Mouse (Mus musculus) heart, postnatal 36 days (tissue): ENCODE data around the gene Vldlr. TPM values are rescaled to one million over a fixed set of nuclear protein-coding genes. Genes with fewer than 3 reads are reported as not detected.
A peak's percentile ranks its signal among the peaks of the same experiment; 100 is the strongest.

Experiments
- DNase-seq, 2 experiments: peaks; one replicate each; pipeline ENCODE4 v3.0.0; 2021 to 2022
- intact Hi-C: fragments of 180-260 bp; cut with DNase I; formaldehyde crosslinking; loops from one replicate; pipeline ENCODE4 v1.15.1; 2025
- total RNA-seq, 2 experiments: library from RNA; stranded (reverse); gene quantifications; 2 replicates each; pipeline ENCODE4 v1.2.3; 2021

The Vldlr gene
- total RNA-seq = 100 to 1,000 TPM; 252 to 256 TPM

- no peak for DNase-seq
- intact Hi-C loops = loop anchor here (5.0 to 10.0 kb wide), 5 partner anchors 92 to 201 kb away; no protein-coding TSS in a partner anchor
Observed at GRCm38 (mm10) chr19:27216318-27216717, at the start of gene Vldlr. Gene Vldlr (plus strand): TSS chr19:27216484.

- DNase-seq = no peak
- intact Hi-C loops = no loop called here
Observed at GRCm38 (mm10) chr19:27167601-27168319, 48.5 kb upstream of the Vldlr start.

DNA sequence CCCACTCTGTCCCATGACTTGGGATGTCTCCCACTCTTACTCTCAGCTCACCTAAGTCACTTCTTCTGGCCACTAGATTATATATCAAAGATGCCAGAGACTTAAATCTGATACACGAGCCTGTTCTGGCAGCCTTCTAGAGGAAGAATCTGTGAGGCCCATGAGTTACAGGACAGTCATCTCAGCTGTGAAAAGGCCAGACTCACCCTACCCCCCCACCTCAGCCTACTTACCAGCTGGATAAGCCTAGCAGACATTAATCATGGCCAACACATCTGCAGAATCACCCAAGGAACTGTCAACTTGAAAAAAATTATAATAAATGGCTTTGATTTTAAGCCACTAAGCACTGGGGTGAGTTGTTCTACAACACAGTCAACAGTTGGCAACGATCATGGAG is 42.4 kb upstream of the Vldlr start:
- intact Hi-C loops = no loop called here
- no peak for DNase-seq

- DNase-seq = no peak
- intact Hi-C loops = loop anchor here (1.0 to 2.0 kb wide), 2 partner anchors 35 to 76 kb away; no protein-coding TSS in a partner anchor
Observed at GRCm38 (mm10) chr19:27175617-27176016, 40.7 kb upstream of the Vldlr start.

- intact Hi-C loops = loop anchor here (1.0 to 2.0 kb wide), 2 partner anchors 34 to 77 kb away; no protein-coding TSS in a partner anchor
- peak in 1 of 2 experiments; percentile 38 for DNase-seq
Observed at GRCm38 (mm10) chr19:27176558-27176957, 39.7 kb upstream of the Vldlr start.

DNA sequence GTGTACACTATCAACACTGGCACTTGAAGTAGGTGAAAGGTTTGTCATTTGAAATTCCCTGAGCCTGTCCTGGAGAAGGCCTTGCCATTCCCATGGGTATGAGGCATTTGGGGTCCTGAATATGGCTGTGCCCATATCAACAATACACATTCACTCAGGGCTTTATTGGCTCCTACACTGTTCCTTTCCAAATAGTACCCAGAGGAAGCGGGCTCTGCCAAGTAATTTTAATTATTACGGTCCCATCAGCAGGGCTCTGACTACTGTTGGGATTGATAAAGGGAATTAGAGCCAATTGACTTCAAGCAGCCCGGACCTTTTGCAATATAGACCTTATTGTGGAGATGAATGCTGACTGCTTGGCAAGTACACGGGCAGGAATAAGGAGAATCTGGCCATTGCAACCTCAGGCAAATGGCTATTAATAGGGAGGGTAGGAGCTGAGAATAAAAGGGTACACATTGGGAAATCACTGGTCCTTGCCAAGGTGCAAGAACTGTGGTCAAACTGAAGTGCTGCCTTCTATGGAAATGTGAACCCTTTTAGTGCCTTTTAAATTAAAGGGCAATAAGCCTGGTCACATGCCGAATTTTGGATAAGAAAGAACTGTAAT is 38.0 kb upstream of the Vldlr start:
- intact Hi-C loops = loop anchor here (2.0 kb wide), 1 partner anchor 134 kb away; no protein-coding TSS in a partner anchor

DNA sequence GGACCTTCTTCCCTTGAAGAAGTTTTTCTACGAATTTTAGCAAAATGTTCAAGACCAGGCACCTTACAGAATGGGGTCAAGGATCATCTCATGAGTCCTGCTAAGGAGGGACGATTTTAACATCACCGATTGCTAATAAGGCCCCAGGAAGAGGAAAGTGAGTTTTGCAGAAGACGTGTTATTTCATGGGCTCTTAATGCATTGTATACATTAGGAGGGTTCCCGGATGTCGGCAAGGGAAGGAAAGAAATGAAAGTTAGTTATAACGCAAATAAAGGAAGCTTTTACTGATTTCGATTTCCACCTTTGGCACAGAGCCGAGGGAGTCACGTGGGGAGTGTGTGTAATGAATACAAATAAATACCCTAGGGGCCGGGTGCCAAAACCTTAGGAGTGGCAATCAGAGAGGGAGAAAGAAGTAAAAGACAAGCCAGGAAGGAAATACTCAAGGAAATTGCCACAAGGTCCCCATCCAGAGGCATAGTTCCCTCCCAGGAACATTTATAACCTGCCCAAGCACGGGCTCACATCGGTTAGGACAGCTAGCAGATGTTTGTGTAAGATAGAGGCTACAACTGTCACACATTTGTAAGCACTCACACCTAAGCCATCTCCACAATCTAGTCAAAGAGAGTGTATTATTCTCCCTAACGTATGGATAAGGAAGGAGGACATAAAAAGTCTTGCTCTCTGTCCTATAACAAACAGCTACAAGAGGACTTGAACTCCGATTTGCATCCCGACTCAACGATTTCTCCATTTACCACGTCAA is 35.7 kb upstream of the Vldlr start:
- intact Hi-C loops = no loop called here
- no peak for DNase-seq

More for the DNA sequence above, 38.0 kb upstream of the Vldlr start:
- peak in 1 of 2 experiments; percentile 37 for DNase-seq

DNA sequence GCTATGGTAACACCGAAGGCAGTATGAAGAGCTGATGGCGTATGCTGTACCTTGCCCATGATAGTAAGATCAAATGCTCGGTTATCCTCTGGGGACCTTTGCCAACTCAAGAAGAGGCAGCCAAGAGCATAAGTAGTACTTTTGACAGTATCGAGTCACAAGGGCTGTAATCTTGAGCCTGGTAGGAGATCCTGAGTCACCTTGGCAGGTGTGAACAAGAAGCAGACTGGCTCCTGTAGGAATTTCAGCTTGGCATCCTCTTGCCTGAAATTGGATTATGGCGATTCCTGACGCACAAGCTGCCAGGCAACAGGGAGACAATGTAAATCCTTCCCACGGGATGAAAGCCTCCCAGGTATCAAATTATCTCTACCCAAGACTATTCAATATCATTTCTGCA is 32.8 kb upstream of the Vldlr start:
- no peak for DNase-seq
- intact Hi-C loops = no loop called here

GRCm38 (mm10) chr19:27203711-27204238 is 12.5 kb upstream of the Vldlr start:
- intact Hi-C loops = no loop called here
- no peak for DNase-seq

DNA sequence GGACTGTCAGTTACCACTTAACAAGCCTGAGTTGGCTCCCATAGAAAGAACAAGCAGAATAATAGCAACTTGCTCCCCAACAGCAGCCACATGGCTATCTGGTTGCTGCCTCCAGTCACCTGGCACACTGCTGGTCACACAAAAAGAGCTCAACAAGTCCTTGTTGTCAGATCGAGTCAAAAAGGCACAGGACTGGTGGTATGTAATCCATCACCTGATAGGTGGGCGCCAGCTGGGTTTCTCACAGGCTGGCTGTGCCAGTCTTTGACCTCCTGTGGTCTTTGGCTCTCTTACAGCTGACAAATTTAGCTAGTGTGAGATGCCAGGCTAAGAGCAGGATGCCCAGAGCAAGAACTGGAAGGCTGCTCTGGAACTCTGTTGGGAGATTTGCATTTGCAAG is 5.3 kb upstream of the Vldlr start:
- intact Hi-C loops = loop anchor here (2.0 to 10.0 kb wide), 2 partner anchors 34 to 86 kb away; no protein-coding TSS in a partner anchor
- peak; percentile 28 to 42 for DNase-seq

GRCm38 (mm10) chr19:27215596-27215995 is 688 bp upstream of the Vldlr start:
- intact Hi-C loops = loop anchor here (5.0 to 10.0 kb wide), 5 partner anchors 91 to 202 kb away; no protein-coding TSS in a partner anchor
- DNase-seq = no peak

- peak; percentile 40 to 66 for DNase-seq
- intact Hi-C loops = loop anchor here (5.0 to 10.0 kb wide), 5 partner anchors 92 to 200 kb away; no protein-coding TSS in a partner anchor
Observed at GRCm38 (mm10) chr19:27216767-27217403, 601 bp downstream of the Vldlr start.

GRCm38 (mm10) chr19:27217404-27217940 is 1.2 kb downstream of the Vldlr start:
- intact Hi-C loops = loop anchor here (5.0 to 10.0 kb wide), 5 partner anchors 93 to 200 kb away; no protein-coding TSS in a partner anchor
- peak in 1 of 2 experiments; percentile 61 for DNase-seq

DNA sequence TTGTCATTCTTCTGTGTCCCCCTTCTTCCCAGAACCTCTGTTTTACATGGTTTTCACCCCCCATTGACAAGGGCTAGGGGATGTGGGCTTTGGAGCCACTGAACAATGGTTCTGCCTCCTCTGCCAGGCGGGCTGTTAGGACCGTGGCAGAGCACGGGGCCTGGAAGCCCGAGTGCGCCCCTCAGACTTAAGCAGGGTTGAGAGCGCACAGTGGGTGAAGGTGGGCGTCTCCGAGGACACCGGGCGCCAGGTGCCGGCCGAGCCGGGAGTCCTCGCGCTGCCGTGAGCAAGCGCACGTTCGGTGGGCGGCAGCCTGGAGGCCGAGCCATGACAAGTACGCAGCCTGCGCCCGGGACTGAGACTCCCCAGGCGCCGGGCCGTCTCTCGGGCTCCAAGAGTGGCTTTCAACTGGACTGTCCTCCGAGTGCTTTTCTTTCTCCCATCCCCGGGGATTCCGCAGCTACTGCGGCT is 1.7 kb downstream of the Vldlr start:
- peak in 1 of 2 experiments; percentile 38 for DNase-seq

GRCm38 (mm10) chr19:27218561-27219262 is 2.4 kb downstream of the Vldlr start:
- intact Hi-C loops = loop anchor here (5.0 to 10.0 kb wide), 5 partner anchors 94 to 199 kb away; no protein-coding TSS in a partner anchor
- peak; percentile 73 to 75 for DNase-seq

More for the DNA sequence above, 1.7 kb downstream of the Vldlr start:
- intact Hi-C loops = loop anchor here (5.0 to 10.0 kb wide), 5 partner anchors 93 to 199 kb away; no protein-coding TSS in a partner anchor

GRCm38 (mm10) chr19:27219586-27219985 is 3.3 kb downstream of the Vldlr start:
- intact Hi-C loops = loop anchor here (5.0 to 10.0 kb wide), 5 partner anchors 93 to 198 kb away; no protein-coding TSS in a partner anchor
- DNase-seq = no peak

- intact Hi-C loops = loop anchor here (10.0 kb wide), 1 partner anchor 488 kb away; no protein-coding TSS in a partner anchor
Observed at GRCm38 (mm10) chr19:27223046-27223445, 6.8 kb downstream of the Vldlr start.

DNA sequence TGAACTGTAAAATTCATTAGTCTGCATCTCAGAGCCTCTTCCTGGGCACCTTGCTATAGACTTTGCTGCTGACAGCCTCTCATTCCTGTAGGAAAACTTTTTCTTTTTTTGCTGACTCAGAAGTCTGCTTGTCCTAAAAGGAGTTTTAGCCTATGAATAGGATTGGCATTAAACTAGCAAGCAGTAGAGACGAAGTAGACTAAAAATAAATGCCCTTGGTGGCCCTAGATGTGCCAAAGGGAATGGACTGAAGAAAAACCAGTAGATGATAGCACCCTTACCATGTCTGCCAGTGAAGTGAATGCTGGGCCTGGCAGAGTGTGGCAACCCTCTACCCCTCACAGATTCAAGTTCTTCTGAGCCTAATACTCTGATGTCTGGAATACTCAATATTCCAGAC is 8.1 kb downstream of the Vldlr start:
- intact Hi-C loops = loop anchor here (10.0 kb wide), 1 partner anchor 490 kb away; no protein-coding TSS in a partner anchor
- DNase-seq = no peak

More at GRCm38 (mm10) chr19:27223046-27223445, 6.8 kb downstream of the Vldlr start:
- DNase-seq = peak in 1 of 2 experiments; percentile 18
